Mouse (Mus musculus): ENCODE results near the gene Lyst. TPM values are rescaled to one million over a fixed set of nuclear protein-coding genes. Genes with fewer than 3 reads are reported as not detected.
"Not testable (repeated sequence)": the region's sequence is repeated elsewhere in the genome, so short reads cannot be mapped to it uniquely, and the experiment has no call there.

Gene Lyst
- total RNA-seq, 2 experiments from 2014 or later, result 63.2 to 64.6 TPM

DNA sequence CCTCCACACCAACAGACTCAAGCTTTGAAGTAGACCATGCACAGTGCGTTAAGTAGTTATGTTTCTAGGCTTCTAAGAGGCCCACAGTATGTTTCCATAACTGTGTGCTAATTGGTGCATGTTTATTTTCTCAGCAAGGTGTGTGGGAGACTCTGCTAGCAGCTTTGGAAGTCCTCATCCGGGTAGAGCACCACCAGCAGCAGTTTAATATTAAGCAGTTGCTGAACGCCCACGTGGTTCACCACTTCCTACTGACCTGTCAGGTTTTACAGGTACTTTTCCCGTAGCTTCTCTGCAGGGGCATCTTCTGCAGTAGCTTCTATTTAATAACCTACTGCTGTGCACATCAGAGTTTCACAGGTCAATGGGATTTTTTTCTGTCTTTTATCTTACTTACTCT lies 80.5 kb downstream of the Lyst start:
- DNase-seq (ENCODE audit: extremely low spot score in 1 of 2, low spot score in 2 of 2), result no peak
- no peak overlapping the region for H3K27ac ChIP-seq
- intact Hi-C loops (cut with DNase I), result no loop called here
- no peak for TF ChIP-seq CTCF (IDR thresholded peaks at IDR 0.05)
- no peak overlapping the region for H3K4me3 ChIP-seq

DNA sequence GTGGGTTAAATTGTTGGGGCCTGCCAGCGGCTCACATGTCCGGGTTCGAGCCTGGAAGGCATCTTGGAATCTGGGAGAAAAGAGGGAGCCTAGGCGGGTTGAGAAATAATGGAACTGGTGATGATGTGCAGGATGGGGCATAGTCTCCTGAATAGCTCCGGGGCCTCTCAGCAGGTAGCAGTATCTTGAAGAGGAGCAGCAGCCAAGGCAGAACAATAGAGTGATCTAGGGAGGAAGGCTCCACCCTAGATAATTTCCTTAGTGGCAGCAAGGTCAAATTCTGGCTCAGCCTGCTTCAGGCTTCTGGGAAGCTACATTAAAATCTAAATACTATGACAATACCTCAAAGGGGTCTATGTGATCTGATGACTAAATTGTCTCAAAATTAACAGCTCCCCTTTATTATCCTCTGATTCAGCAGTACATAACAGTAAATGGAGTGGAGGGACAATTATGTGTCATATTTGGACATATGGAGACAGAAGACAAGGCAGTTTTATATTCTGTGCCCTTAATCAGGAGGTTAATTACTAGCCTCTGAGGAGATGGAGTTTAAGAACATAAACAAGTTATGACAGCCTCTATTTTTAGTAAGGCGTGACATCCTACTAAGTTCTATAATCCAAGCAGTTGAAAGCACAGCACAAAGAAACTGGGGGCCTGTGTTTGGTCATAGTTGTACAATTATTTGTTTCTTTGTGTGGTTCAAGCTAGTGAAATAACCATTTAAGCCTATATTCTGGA lies 81.6 kb downstream of the Lyst start:
- TF ChIP-seq CTCF (IDR thresholded peaks at IDR 0.05), result no peak
- Histone ChIP-seq H3K4me3 (no peak overlapping the region), H3K27ac (no peak overlapping the region)
- intact Hi-C loops (cut with DNase I), result no loop called here
- no peak for DNase-seq (ENCODE audit: extremely low spot score in 1 of 2, low spot score in 2 of 2)

DNA sequence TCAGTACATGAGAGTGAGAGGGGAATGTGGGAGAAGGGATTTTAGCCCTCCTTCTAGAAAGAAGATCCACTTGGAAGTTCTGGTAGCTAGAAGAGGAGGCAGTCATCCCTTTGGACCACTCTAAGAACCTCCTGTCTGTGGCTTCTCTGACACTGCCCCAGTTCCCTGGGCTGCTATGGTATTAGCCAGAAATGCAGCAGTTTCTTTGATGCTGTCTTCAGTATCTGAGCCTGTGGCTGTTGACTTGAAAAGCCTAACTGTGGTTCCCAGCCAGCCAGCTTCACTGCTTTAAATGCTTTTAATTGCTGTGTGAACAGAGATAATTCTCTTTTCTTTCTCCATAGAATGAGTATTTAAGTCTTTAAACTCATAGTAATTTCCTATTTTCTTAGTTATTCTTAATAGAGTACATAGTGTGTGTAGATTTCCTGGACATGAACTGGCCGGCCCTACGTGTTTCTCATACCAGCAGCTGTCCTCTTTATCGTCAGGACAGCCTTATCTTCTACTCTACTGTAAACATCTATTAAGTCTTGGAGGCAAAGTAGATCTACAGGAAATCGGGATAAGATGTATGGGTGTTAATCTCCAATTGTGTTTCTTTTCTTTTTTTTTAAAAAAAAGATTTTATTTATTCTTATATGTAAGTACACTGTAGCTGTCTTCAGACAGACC lies 84.6 kb downstream of the Lyst start:
- Histone ChIP-seq H3K4me3 (no peak overlapping the region), H3K27ac (no peak overlapping the region)
- no peak for DNase-seq (ENCODE audit: extremely low spot score in 1 of 2, low spot score in 2 of 2)
- intact Hi-C loops (cut with DNase I), result no loop called here
- TF ChIP-seq CTCF (IDR thresholded peaks at IDR 0.05), result no peak

DNA sequence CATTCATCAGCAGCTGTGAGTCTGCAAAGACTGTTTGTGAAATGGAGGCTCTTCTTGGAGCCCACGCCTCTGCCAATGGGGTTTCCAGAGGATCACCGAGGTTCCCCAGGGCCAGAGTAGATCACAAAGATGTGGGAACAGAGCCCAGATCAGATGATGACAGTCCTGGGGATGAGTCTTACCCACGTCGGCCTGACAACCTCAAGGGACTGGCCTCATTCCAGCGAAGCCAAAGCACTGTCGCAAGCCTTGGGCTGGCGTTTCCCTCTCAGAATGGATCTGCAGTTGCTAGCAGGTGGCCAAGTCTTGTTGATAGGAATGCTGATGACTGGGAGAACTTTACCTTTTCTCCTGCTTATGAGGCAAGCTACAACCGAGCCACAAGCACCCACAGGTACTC lies 87.7 kb downstream of the Lyst start:
- no peak for TF ChIP-seq CTCF (IDR thresholded peaks at IDR 0.05)
- intact Hi-C loops (cut with DNase I), result no loop called here
- DNase-seq (ENCODE audit: extremely low spot score in 1 of 2, low spot score in 2 of 2), result no peak
- no peak overlapping the region for H3K27ac ChIP-seq
- no peak overlapping the region for H3K4me3 ChIP-seq

DNA sequence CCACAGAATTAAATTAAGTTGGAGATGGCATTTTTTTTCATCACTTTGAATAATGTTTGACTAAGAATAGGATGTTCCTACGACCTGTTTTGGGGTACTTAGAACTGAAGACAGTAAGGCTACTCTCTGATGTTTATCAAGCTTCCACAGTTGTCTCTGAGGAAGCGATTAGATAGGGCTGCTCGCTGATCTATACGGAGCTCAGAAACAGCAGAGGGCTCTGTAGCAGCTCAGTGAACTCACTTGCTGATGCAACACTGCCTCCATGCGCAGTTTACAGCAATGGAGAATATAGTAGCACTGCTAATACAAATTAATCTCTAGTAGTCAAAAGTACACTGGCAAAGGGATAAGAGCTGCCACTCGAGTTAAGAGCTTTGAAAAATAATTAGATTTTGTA lies 91.4 kb downstream of the Lyst start:
- intact Hi-C loops (cut with DNase I), result no loop called here
- Histone ChIP-seq H3K27ac (no peak overlapping the region), H3K4me3 (no peak overlapping the region)
- no peak for DNase-seq (ENCODE audit: extremely low spot score in 1 of 2, low spot score in 2 of 2)
- no peak for TF ChIP-seq CTCF (IDR thresholded peaks at IDR 0.05)

DNA sequence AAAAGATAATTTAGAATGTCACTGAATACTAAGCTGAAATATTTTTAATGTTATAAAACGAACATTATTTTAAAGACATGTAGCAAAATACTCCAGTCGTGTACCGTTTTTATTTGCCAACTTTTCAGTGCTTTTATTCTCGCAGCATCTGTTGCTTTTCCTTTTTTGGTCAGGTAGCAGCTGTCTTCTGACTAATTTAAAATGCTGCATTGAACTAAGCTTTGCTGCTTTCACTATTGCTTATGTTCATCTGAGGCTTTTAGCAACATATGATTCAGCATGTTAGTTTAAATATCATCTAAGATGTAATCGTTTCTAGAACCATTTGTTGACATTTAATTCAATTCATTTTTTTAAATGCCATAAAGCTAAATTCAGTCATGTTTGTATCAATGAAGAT lies 113.3 kb downstream of the Lyst start:
- no peak for TF ChIP-seq CTCF (IDR thresholded peaks at IDR 0.05)
- no peak overlapping the region for H3K4me3 ChIP-seq
- no peak for DNase-seq (ENCODE audit: extremely low spot score in 1 of 2, low spot score in 2 of 2)
- H3K27ac ChIP-seq, result no peak overlapping the region
- intact Hi-C loops (cut with DNase I), result loop anchor here (5.0 kb wide), 1 partner anchor 156 kb away; no protein-coding TSS in a partner anchor

DNA sequence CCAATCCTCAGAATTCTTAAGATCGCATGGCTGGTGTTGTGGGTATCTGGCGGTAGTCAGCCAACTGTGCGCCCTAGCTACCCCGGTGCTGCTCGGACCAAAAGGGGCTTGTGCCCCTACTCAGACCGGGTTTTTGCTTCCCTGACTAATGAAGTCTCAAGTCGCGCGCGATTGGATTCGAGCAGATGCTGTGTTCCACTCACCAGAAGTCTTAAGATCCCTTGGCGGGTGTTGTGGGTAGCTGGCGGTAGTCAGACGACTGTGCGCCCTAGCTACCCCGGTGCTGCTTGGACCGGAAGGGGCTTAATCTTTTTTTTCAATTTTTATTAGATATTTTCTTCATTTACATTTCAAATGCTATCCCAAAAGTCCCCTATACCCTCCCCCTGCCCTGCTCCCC lies 131.2 kb downstream of the Lyst start:
- H3K27ac ChIP-seq; intact Hi-C loops (cut with DNase I); DNase-seq (ENCODE audit: extremely low spot score in 1 of 2, low spot score in 2 of 2): not testable (repeated sequence)

DNA sequence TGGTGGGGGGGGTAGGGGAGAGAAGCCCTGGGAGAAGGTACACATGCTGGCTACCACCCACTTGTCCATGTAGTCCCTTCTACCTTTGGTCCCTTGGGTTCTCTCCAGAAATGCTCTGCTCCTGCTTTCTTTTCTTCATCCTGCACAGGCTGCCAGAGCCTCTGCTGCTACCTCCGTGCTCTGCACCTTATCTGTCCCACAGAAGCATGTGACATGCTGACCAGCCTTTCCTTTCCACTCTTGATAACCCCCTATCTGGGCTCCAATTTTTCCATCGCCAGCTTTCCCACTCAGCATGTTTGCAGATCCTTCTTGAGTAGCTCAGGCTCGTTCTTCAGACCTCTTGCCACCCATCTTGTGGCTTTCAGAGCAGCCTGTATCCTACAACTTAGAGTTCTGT lies 133.1 kb downstream of the Lyst start:
- intact Hi-C loops (cut with DNase I), result no loop called here
- Histone ChIP-seq H3K27ac (no peak overlapping the region), H3K4me3 (no peak overlapping the region)
- TF ChIP-seq CTCF (IDR thresholded peaks at IDR 0.05), result no peak
- DNase-seq (ENCODE audit: extremely low spot score in 1 of 2, low spot score in 2 of 2), result no peak

More for the DNA sequence above, 131.2 kb downstream of the Lyst start:
- H3K4me3 ChIP-seq, result not testable (repeated sequence)

DNA sequence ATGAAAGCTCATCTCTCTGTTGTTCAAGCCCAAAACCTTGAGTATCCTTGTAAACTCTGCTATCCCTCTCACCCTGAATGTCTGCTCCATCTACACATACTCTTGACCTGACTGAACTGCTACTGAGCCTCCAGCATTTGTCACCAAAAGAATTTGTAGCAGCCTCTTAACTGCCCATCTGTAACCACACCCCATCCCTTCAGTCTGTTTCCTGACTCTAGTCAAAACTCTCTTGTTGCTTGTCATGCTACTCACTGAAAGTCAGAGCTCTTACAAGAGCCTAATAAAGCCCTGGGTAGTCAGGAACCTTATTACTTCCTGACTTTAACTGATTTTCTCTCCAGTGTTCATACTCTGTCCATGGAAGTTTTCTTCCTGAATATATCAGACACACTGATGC lies 133.6 kb downstream of the Lyst start:
- no peak for DNase-seq (ENCODE audit: extremely low spot score in 1 of 2, low spot score in 2 of 2)
- Histone ChIP-seq H3K4me3 (no peak overlapping the region), H3K27ac (no peak overlapping the region)
- no peak for TF ChIP-seq CTCF (IDR thresholded peaks at IDR 0.05)
- intact Hi-C loops (cut with DNase I), result no loop called here

DNA sequence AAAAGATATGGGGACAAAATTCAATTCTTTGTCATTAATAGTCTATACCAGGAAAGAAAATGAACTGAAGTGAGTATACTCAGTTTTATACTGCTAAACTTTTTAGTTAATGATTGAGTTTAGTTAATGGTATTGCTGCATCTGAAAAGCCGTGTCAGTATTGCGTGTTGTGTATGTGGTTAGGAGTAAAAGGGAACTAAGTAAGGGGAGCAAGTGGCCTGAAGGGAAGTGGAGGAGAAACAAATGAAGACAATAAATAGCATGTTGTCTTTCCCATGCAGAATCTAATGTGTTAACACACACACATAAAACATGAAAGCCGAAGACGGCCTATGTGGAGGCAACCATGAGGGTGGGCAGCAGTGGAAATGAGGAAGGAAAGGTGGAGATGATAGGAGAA lies 149.0 kb downstream of the Lyst start:
- Histone ChIP-seq H3K4me3 (no peak overlapping the region), H3K27ac (no peak overlapping the region)
- intact Hi-C loops (cut with DNase I), result no loop called here
- no peak for TF ChIP-seq CTCF (IDR thresholded peaks at IDR 0.05)
- no peak for DNase-seq (ENCODE audit: extremely low spot score in 1 of 2, low spot score in 2 of 2)

DNA sequence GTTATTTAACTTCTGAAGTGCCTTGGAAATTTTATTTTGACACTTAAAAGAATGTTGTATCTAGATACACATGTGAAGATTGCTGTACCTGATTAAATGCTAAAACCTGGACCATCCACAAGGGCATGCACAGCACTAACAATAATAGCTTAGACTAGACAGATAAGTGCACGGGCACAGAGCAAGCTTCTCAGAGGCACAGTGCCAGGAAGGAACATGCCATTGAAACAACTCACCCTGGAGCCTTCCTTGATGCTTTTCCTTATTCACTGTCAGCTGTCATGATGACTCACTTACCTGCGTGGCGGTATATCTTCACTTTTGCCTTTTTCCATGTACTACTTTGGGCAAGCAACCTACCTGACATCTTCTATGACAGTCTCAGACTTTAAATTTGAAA lies 155.7 kb downstream of the Lyst start:
- no peak for TF ChIP-seq CTCF (IDR thresholded peaks at IDR 0.05)
- no peak overlapping the region for H3K4me3 ChIP-seq
- no peak for DNase-seq (ENCODE audit: extremely low spot score in 1 of 2, low spot score in 2 of 2)
- intact Hi-C loops (cut with DNase I), result no loop called here
- H3K27ac ChIP-seq, result no peak overlapping the region

DNA sequence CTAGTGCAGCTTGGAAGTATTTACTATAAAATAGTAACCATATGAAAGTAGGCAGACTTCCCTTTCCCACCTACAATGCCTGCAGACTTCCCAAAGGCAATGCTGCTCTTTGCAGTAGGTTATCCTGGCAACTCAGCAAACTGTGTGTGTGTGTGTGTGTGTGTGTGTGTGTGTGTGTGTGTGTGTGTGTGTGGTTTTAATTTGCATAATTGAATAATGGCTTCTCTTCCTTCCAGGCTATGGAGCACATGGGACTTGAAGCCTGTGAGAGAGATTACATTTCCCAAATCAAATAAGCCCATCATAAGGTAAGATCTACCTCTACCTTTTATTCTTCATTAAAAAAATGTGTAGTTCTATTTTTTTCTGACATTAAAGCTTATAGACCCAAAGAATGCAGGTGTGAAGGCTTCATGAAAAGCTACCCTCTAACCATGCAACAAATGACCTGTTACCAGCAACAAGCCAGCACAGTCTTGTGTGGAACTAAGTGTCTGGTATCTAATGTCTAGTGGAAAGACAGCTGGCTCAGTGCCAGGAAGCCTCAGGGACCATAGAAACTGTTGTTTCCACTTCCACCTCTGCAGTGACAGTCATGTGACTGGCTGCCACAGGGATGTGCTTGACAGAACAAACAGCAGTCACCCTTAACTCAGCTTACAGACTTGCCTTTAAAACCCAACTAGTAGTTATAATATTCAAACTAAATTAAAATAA lies 185.7 kb downstream of the Lyst start:
- intact Hi-C loops (cut with DNase I), result loop anchor here (5.0 kb wide), 1 partner anchor 91 kb away; no protein-coding TSS in a partner anchor
- no peak overlapping the region for H3K4me3 ChIP-seq
- TF ChIP-seq CTCF (IDR thresholded peaks at IDR 0.05), result no peak
- no peak for DNase-seq (ENCODE audit: extremely low spot score in 1 of 2, low spot score in 2 of 2)
- H3K27ac ChIP-seq, result no peak overlapping the region

Data from left cerebral cortex, adult 2 months (tissue).